Mouse (Mus musculus) spleen, adult 18-20 months (tissue): Measurements from ENCODE around the gene Ost4.

Experiments used
- DNase-seq, 2 experiments: peaks; one replicate each; pipeline ENCODE4 v3.0.0; 2022; ENCODE audit warnings: mixed read lengths in 2 of 2

Gene Ost4

GRCm38 (mm10) chr5:30907413-30908059 is at the start of gene Ost4:
TSS of gene Ost4 (minus strand) at chr5:30907788.
- DNase-seq: peak; percentile 94 to 97

- DNase-seq: no peak
Measured at GRCm38 (mm10) chr5:30955751-30956150, 48.2 kb upstream of the Ost4 start.

DNA sequence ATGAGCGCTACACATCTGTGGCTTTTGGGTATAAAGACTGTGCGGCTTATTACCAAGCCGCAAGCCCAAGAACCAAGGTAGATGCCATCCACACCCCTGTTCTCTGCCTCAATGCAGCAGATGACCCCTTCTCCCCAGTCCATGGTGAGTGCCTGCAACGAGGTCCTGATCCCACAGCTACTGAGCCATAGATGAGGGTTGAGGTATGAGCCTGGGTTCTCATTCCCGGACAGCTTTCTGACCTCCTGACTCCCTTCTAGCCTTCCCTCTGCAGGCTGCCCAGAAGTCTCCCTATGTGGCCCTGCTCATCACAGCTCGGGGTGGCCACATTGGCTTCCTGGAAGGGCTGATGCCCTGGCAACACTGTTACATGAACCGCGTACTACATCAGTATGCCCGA is 47.0 kb upstream of the Ost4 start:
- DNase-seq: no peak

DNA sequence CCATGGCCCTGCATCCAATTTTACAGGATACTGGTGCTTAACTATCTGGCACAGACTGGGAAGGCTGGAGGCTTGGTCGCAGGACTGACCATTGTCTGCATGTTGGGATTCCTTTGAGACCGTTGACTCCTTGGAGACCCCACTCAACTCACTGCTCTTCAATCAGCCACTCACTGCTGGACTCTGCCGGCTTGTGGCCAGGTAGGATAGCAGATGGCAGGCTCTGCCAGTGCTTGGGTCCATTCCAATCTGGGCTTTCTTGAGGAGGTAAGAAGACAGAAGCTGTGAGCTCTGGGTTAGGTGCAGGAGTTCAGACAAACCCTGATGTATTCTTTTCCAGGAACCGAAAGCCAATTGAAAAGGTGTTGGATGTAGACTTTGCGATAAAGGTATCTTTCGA is 46.5 kb upstream of the Ost4 start:
- DNase-seq: no peak

DNA sequence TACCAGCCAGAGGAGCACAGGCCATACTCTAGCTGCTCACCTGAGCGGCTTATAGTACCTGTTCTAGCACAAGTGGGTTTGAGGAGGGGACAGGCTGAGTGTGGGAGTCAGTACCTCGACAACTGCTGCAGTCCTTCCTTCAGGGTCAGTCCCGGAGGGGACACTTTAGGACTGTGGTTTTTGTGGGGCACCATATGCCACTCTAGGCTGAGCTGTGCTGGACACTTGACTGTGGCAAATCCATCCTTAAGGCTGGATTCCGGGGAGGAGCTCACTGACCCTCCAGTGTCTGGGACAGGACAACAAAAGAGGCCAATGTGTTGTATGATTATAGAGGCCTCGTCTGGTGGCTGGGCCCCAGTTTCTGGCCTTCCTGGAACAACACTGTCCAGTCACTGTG is 45.0 kb upstream of the Ost4 start:
- DNase-seq: no peak

DNA sequence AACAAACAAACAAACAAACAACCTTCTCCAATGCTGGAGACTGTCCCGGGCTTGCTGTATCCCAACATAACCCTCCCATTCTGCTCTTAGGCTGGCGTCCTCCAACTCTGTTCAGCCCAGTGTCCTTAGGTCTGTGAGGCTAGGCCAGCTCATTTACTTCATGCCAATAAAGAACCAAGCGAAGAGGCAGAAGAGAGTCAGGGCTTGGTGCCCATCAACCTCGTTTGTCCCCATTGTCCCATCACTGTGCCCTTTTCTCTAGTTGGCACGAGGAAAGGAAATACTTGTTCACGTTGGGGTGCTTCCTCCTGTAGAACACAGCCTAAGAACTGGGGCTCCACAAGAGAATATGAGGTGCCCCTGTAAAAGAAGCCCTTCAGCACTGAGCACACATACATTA is 44.1 kb upstream of the Ost4 start:
- DNase-seq: no peak

DNA sequence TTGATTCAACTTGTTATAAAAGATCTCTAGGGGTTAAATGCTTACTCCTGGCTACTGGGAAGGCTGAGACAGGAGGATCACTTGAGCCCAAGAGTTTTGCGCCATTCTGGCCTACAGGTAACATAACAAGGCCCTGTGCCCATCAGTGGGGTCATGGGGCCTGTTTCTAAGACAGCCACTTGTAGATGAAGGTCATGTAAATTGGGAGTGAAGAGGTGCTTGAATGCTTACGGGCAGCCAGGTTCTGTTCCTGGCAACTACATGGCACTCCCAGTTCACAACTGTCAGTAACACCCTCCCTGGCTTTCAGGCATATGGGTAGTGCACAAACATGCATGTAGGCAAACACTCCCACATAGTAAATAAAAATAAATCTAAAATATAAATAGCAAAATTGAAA is 43.3 kb upstream of the Ost4 start:
- DNase-seq: no peak

DNA sequence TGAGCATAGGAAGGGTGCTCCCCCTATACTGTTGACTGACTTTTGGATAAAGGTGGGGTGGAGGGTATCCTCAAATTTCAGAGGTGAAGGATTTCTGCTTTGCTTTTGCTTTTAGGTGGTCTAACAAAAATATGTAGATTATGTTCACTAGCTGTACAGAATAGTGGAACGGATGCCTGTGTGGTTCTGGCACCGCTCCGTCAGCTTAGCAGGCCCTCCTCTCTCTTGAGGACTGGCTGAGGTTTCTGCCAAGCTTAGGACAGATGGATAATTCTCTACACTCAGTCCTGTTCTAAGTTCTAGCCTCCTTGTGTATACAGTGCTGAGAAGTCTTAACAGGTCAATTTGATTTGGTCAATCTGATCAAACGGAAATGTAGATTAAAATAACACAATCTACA is 42.9 kb upstream of the Ost4 start:
- DNase-seq: no peak

GRCm38 (mm10) chr5:30949654-30950326 is 42.2 kb upstream of the Ost4 start:
- DNase-seq: peak; percentile 84 to 91

DNA sequence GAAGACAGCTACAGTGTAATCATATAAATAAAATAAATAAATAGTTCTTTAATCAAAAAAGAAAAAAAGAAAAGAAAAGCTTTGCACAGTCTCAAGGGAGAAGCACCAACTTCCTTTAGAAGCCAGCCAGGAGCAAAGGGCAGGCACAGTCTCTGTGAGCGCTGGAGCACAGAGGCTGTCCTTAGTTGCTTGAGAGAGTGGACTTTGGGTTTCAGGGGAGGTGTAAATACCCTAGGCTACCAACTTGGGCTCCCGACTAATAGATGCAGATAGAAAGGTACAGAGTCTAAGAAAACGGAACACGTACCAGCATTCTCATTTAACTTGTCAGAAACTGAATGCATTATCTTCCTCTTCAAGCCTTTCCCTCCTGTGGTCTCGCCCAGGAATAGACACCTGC is 41.0 kb upstream of the Ost4 start:
- no peak for DNase-seq

DNA sequence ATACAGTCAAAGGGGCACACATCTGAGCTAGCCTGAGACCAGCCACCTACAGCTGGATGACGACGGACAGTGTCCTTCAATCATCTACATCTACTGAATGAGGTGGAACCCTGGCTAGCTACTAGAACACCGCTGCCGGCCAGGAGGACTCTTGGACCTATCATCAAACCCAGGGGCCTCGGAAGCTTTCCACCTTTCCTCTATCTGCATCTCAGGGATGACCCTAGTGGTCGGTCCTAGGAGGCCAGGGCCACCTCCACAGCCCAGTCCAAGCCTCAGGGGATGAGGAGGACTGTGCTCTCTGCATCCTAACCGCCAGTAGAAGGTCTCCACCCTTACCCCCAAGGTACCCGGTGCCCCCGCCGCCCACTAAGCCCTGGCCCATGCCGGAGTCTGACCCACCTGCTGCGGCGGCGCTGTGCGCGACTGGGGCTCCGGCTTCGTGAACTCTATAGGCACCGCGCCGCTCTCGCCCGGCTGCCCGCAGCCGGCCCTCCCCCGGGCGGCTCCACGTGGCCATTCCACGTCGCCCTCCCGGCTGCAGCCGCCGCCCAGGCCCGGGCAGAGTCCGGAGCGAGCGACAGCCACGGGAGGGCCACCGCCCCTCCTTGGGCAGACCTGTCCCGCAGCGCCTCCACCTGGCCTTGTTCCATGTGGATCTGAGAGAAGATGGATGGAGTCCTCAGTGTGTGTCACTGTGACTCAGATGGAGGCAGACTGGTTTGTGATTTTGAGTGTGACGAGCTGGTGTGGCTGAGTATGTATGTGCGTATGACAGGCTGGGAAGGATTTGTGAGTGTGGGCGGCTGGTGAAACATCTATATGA is 37.6 kb upstream of the Ost4 start, which contains the start of gene Cgref1:
Gene Cgref1 (minus strand): TSS at position 636 of the 826 bp plus-strand sequence.
- no peak for DNase-seq

GRCm38 (mm10) chr5:30944344-30944743 is 36.8 kb upstream of the Ost4 start:
- DNase-seq: no peak

DNA sequence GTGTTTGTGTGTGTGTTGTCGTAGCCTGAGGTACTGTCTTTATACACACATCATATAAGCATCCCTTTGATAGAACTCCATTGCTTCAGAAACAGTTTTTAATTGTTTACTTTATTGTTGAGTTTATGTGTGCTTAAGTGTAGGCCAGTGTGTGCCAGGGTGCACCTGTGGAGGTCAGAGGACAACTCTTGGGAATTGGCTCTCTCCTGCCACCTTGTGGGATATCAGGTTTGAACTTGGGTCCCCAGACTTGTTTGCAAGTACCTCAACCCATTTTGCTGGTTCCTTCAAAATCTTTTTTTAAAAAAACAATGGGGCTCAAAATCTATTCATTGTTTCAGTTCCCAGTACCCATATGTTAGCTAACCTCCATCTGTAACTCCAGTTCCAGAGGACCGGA is 35.4 kb upstream of the Ost4 start:
- DNase-seq: no peak

GRCm38 (mm10) chr5:30934725-30935461 is 27.3 kb upstream of the Ost4 start:
- no peak for DNase-seq

- no peak for DNase-seq
Measured at GRCm38 (mm10) chr5:30933705-30934104, 26.1 kb upstream of the Ost4 start.

DNA sequence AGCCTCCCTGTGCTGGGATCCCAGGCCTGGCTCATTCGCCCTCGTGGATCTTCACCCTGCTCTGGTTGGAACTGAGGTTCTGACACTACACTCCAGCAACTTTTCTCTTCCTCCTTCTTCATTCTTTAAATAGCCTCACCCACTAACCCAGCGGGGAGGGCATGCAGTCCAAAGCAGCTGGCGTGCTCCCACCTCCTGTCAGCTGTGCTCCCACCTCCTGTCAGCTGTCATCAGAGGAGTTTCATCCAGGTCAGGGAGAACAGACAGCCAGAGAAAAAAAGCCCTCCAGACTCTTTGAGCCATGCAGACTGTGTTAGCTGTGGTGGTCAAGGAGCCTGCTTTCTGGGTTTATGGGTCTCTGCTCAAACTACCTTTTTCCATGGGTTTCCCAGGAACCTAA is 23.8 kb upstream of the Ost4 start:
- no peak for DNase-seq

- DNase-seq: no peak
Measured at GRCm38 (mm10) chr5:30930846-30931245, 23.3 kb upstream of the Ost4 start.

GRCm38 (mm10) chr5:30930121-30930520 is 22.5 kb upstream of the Ost4 start:
- DNase-seq: peak in 1 of 2 experiments; percentile 63

- DNase-seq: no peak
Measured at GRCm38 (mm10) chr5:30927945-30928529, 20.4 kb upstream of the Ost4 start.

DNA sequence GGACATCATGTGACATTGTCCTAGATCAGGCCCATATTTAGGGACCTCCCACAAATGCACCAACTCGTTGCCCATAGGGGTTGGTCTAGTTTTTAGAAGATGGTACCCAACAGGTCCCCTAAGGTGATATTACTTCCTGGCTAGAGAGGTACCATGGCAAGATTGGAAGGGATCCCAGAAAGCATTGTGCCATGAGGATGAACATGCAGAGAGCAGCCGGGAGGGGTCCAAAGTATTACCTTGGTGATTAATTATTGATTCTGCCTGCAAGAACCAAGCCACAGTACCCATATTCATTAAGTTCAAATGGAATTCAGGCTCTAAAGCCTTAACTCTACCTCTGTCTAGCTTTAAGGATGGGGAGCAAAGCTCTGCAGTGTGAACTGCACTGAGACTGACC is 18.5 kb upstream of the Ost4 start:
- DNase-seq: no peak

DNA sequence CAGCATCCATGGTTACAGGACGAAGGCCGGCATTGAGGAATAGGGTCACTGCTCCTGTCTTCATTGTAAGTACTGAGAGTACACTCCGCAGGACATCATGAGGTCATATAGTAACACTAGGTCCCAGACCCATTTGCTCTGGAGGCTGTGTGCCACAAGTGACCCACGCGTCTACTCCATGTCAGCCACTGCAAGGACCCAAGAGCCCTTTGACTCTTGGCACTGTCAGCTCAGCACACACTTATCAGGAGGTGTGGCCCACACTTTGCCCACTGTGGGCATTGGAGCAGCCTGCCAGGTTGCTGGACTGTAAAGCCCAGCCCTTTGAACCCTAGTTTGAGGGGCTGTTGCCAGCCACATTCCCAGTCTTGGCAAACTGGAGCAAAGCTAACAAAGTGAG is 17.6 kb upstream of the Ost4 start:
- no peak for DNase-seq

DNA sequence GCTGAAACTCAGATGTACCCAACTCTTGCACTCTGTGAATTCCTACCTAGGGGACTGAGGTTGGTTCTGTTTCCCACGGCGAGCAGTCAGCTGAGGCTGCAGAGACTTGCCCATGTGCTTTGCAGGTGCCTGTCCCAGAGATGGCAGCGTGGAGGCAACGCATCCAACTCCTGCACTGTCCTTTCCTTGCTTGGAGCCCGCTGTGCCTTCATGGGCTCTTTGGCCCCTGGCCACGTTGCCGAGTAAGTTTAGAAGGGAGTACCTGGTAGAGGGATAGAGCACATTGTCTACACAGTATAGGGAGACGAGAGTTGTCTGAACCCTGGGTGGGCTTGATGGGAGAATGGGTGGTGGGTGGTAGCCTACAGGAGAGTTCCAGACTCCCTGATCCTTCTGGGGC is 17.0 kb upstream of the Ost4 start:
- DNase-seq: no peak

DNA sequence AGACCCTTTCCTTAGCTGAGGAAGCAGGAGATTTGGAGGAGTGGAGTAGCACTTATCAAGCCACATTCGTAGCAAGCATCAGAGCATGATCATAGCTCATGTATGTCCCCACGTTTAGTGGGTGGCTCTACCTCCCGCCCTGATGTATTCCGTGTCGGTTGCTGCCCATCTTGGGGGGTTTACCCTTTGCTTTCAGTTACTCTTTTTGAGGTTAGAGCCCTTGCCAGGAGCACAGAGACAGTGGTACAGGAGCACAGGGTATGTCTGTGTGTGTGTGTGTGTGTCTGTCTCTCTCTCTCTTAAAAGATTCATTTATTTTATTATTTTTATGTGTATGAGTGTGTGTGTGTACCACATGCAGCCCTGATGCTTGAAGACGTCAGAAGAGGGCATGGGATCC is 15.5 kb upstream of the Ost4 start:
- DNase-seq: no peak
